Mouse (Mus musculus): ENCODE measurements at regions not wholly inside any gene's neighbourhood (a gene's known extent, or its start where the extent isn't known, plus 50 kb on each side); places are given as distances from the start of the nearest gene placed in this dataset.
A peak's percentile ranks its signal among the peaks of the same experiment; 100 is the strongest.

GRCm38 (mm10) chr12:70590456-70591050 lies 137.7 kb downstream of the Tmx1 start:
- DNase-seq, result peak; percentile 10

GRCm38 (mm10) chr12:70592821-70593220 lies 139.9 kb downstream of the Tmx1 start:
- DNase-seq, result no peak

- DNase-seq, result no peak
Observed at GRCm38 (mm10) chr12:70598211-70598701, 145.4 kb downstream of the Tmx1 start.

GRCm38 (mm10) chr12:70599731-70600130 lies 146.8 kb downstream of the Tmx1 start:
- DNase-seq, result no peak

- no peak for DNase-seq
Observed at GRCm38 (mm10) chr12:70603869-70604268, 151.0 kb downstream of the Tmx1 start.

GRCm38 (mm10) chr12:70608672-70609071 lies 155.8 kb downstream of the Tmx1 start:
- no peak for DNase-seq

GRCm38 (mm10) chr12:70609116-70609871 lies 156.4 kb downstream of the Tmx1 start:
- DNase-seq, result no peak

- no peak for DNase-seq
Observed at GRCm38 (mm10) chr12:70611891-70612290, 159.0 kb downstream of the Tmx1 start.

- DNase-seq, result no peak
Observed at GRCm38 (mm10) chr12:70613244-70613643, 160.3 kb downstream of the Tmx1 start.

GRCm38 (mm10) chr12:70614101-70614500 lies 161.2 kb downstream of the Tmx1 start:
- DNase-seq, result no peak

GRCm38 (mm10) chr12:70614686-70615085 lies 161.8 kb downstream of the Tmx1 start:
- DNase-seq, result no peak

GRCm38 (mm10) chr12:70615123-70615522 lies 162.2 kb downstream of the Tmx1 start:
- no peak for DNase-seq

- DNase-seq, result no peak
Observed at GRCm38 (mm10) chr12:70616049-70616448, 163.2 kb downstream of the Tmx1 start.

GRCm38 (mm10) chr12:70616487-70616886 lies 163.6 kb downstream of the Tmx1 start:
- DNase-seq, result no peak

GRCm38 (mm10) chr12:70617024-70617423 lies 164.1 kb downstream of the Tmx1 start:
- no peak for DNase-seq

GRCm38 (mm10) chr12:70617979-70618378 lies 165.1 kb downstream of the Tmx1 start:
- no peak for DNase-seq

GRCm38 (mm10) chr12:70619436-70619835 lies 166.5 kb downstream of the Tmx1 start:
- no peak for DNase-seq

- DNase-seq, result no peak
Observed at GRCm38 (mm10) chr12:70622019-70622418, 169.1 kb downstream of the Tmx1 start.

GRCm38 (mm10) chr12:70624298-70624980 lies 171.5 kb downstream of the Tmx1 start:
- peak; percentile 73 for DNase-seq

GRCm38 (mm10) chr12:70627638-70628037 lies 174.7 kb downstream of the Tmx1 start:
- DNase-seq, result no peak

GRCm38 (mm10) chr12:70628384-70629365 lies 175.8 kb downstream of the Tmx1 start:
- DNase-seq, result no peak

- DNase-seq, result no peak
Observed at GRCm38 (mm10) chr12:70629371-70629770, 176.5 kb downstream of the Tmx1 start.

- DNase-seq, result no peak
Observed at GRCm38 (mm10) chr12:70631281-70631680, 178.4 kb downstream of the Tmx1 start.

Measured in cerebellum, adult 9-10 months (tissue).